In genomic region chr17:65613142-65613462, GRCm38 (mm10) we compare ENCODE assay signal across 8 mouse cellular contexts. TPM values are rescaled to one million over a fixed set of nuclear protein-coding genes. Genes with fewer than 3 reads are reported as not detected.
DNase-seq lines count a peak whose midpoint lies in the region; ATAC-seq and TF ChIP-seq lines count a peak whose summit lies in the region.

No protein-coding gene starts in this region.

- ATAC-seq in forebrain, embryonic 12.5 days (ENCODE audit: low FRiP score): peak; percentile 75
- ATAC-seq in liver, embryonic 15.5 days (ENCODE audit: insufficient read depth): peak; percentile 65

- TF ChIP-seq POLR2A in heart, adult 2 months (IDR thresholded peaks at IDR 0.05; ENCODE audit: insufficient read depth, low read depth, low read length): no peak

- peaks cover 48% of the 10 kb centered on the region for H3K79me3 ChIP-seq in C2C12 (ENCODE audit: low read depth)

- peak overlapping the region; percentile 71 for H3ac ChIP-seq in C2C12 (ENCODE audit: control insufficient read depth, insufficient read length, low read depth)

- TF ChIP-seq EP300 in heart, adult 2 months (IDR thresholded peaks at IDR 0.05; ENCODE audit: insufficient read depth, low read depth, low read length): no peak

- DNase-seq in heart, adult 2 months: no peak
- no peak for DNase-seq in heart, adult 18-20 months
- no peak for DNase-seq in gastrocnemius, postnatal 25 days
- no peak for DNase-seq in layer of hippocampus, adult 11-12 months (ENCODE audit: low spot score)
- no peak for DNase-seq in adrenal gland, postnatal 14 days

- no peak for TF ChIP-seq CTCF in heart, adult 2 months (IDR thresholded peaks at IDR 0.05)
- TF ChIP-seq CTCF in C2C12 (IDR thresholded peaks at IDR 0.05; ENCODE audit: control insufficient read depth, insufficient read depth, insufficient read length): no peak

- 1% methylated on average over 35 of the region's 42 CpGs for WGBS in heart, adult 2 months
- 0% methylated on average over 22 of the region's 42 CpGs for WGBS in forebrain, embryonic 12.5 days
- under 1% methylated on average over 42 of the region's 42 CpGs for WGBS in liver, embryonic 15.5 days (ENCODE audit: insufficient replicate concordance)

- intact Hi-C loops in heart, adult 2 months (cut with DNase I): loop anchor here (2.0 kb wide), 1 partner anchor 172 kb away; no protein-coding TSS in a partner anchor

- H3K9me3 ChIP-seq in forebrain, embryonic 12.5 days: no peaks in the 10 kb centered on the region
- no peaks in the 10 kb centered on the region for H3K9me3 ChIP-seq in liver, embryonic 15.5 days (replicated peaks)

- H3K9ac ChIP-seq in heart, adult 2 months (ENCODE audit: low read depth, low read length): peak overlapping the region; percentile 96
- peak overlapping the region; percentile 96 for H3K9ac ChIP-seq in forebrain, embryonic 12.5 days
- H3K9ac ChIP-seq in liver, embryonic 15.5 days: peak overlapping the region; percentile 98

- peak overlapping the region; percentile 76 for H3K4me3 ChIP-seq in heart, adult 2 months
- peak overlapping the region; percentile 95 for H3K4me3 ChIP-seq in C2C12 (ENCODE audit: insufficient read depth, poor library complexity, severe bottlenecking)
- H3K4me3 ChIP-seq in forebrain, embryonic 12.5 days (replicated peaks): peak overlapping the region; percentile 88
- H3K4me3 ChIP-seq in liver, embryonic 15.5 days (replicated peaks): peak overlapping the region; percentile 97

- H3K4me2 ChIP-seq in forebrain, embryonic 12.5 days: peak overlapping the region; percentile 75
- peak overlapping the region; percentile 82 for H3K4me2 ChIP-seq in liver, embryonic 15.5 days

- peak overlapping the region; percentile 100 for H3K27ac ChIP-seq in heart, adult 2 months
- peak overlapping the region; percentile 100 for H3K27ac ChIP-seq in forebrain, embryonic 12.5 days
- peak overlapping the region; percentile 98 for H3K27ac ChIP-seq in liver, embryonic 15.5 days (replicated peaks)

- H3K27me3 ChIP-seq in heart, adult 2 months (ENCODE audit: control insufficient read depth, insufficient read depth, low read length): no peaks in the 10 kb centered on the region
- H3K27me3 ChIP-seq in C2C12 (ENCODE audit: control insufficient read depth, insufficient read depth, insufficient read length): no peaks in the 10 kb centered on the region
- no peaks in the 10 kb centered on the region for H3K27me3 ChIP-seq in forebrain, embryonic 12.5 days
- 0 out of 2 replicates have a peak, but pooled peaks cover 3% of the 10 kb centered on the region for H3K27me3 ChIP-seq in liver, embryonic 15.5 days

- peaks cover 9% of the 10 kb centered on the region for H3K79me2 ChIP-seq in heart, adult 2 months (replicated peaks; ENCODE audit: control insufficient read depth, insufficient read depth, low read length)
- peaks cover 53% of the 10 kb centered on the region for H3K79me2 ChIP-seq in C2C12 (ENCODE audit: control insufficient read depth, insufficient read depth)

- peaks cover 12% of the 10 kb centered on the region for H3K4me1 ChIP-seq in heart, adult 2 months (ENCODE audit: control insufficient read depth, insufficient read depth, low read length)
- peaks cover 37% of the 10 kb centered on the region for H3K4me1 ChIP-seq in forebrain, embryonic 12.5 days
- H3K4me1 ChIP-seq in liver, embryonic 15.5 days (replicated peaks): peaks cover 43% of the 10 kb centered on the region

- peaks cover 25% of the 10 kb centered on the region for H3K36me3 ChIP-seq in heart, adult 2 months (ENCODE audit: control insufficient read depth, insufficient read depth, low read length)
- H3K36me3 ChIP-seq in C2C12 (ENCODE audit: control insufficient read depth, insufficient read depth): peaks cover 16% of the 10 kb centered on the region
- no peaks in the 10 kb centered on the region for H3K36me3 ChIP-seq in forebrain, embryonic 12.5 days (replicated peaks)
- H3K36me3 ChIP-seq in liver, embryonic 15.5 days (replicated peaks): peaks cover 11% of the 10 kb centered on the region; the same call in 1 of the 2 replicates

TF ChIP-seq in C2C12, 6 proteins besides CTCF, POLR2A, EP300 and RAD21:
- TF ChIP-seq MAX (IDR thresholded peaks at IDR 0.05): no peak
- no peak for TF ChIP-seq MYOD1 (IDR thresholded peaks at IDR 0.05; ENCODE audit: control insufficient read depth, insufficient read length, low read depth)
- no peak for TF ChIP-seq USF1 (IDR thresholded peaks at IDR 0.05; ENCODE audit: low read depth)
- TF ChIP-seq MYOG (IDR thresholded peaks at IDR 0.05; ENCODE audit: control insufficient read depth, extremely low read depth, insufficient read length): no peak
- TF ChIP-seq FOSL1 (IDR thresholded peaks at IDR 0.05; ENCODE audit: insufficient read depth, low read length, poor library complexity, severe bottlenecking): no peak
- no peak for TF ChIP-seq CEBPB (IDR thresholded peaks at IDR 0.05; ENCODE audit: low read depth)

RNA-seq across cellular contexts. Expression of gene Vapa, which starts 0.3 kb away (rescaled TPM):
- 10 to 100 TPM; 86.1 to 91.4 TPM for total RNA-seq in heart, adult 2 months (2021)
- 14.3 and 21.0 TPM in 2 replicates for polyA plus RNA-seq in heart, adult 2 months (2012; rRNA removed)
- total RNA-seq in heart, adult 18-20 months (2021): 10 to 100 TPM; 91.8 to 92.7 TPM
- 58.3 TPM for polyA plus RNA-seq in C2C12 (2012; fragmentation: generic; extraction: Trizol)
- 236 and 246 TPM in 2 replicates for polyA plus RNA-seq in forebrain, embryonic 12.5 days (2016; fragmentation: Nextera tagmentation; extraction: Ambion mirVana)
- 57.9 and 63.9 TPM in 2 replicates for polyA plus RNA-seq in liver, embryonic 15.5 days (2015; fragmentation: Nextera tagmentation; extraction: Ambion mirVana)
- total RNA-seq in gastrocnemius, postnatal 25 days (2021): 100 to 1,000 TPM; 121 to 125 TPM
- total RNA-seq in adrenal gland, postnatal 14 days (2021): 132 and 134 TPM in 2 replicates

RNA-seq across cellular contexts. Expression of gene Txndc2, which starts 28.9 kb away (rescaled TPM):
- total RNA-seq in heart, adult 2 months (2021): not detected
- polyA plus RNA-seq in heart, adult 2 months (2012; rRNA removed): 0.09 and 0.12 TPM in 2 replicates
- not detected for total RNA-seq in heart, adult 18-20 months (2021)
- polyA plus RNA-seq in C2C12 (2012; fragmentation: generic; extraction: Trizol): 0.12 TPM
- 0.17 and 0.28 TPM in 2 replicates for polyA plus RNA-seq in forebrain, embryonic 12.5 days (2016; fragmentation: Nextera tagmentation; extraction: Ambion mirVana)
- not detected in 2 replicates for polyA plus RNA-seq in liver, embryonic 15.5 days (2015; fragmentation: Nextera tagmentation; extraction: Ambion mirVana)
- total RNA-seq in gastrocnemius, postnatal 25 days (2021): not detected
- 11.9 and 12.5 TPM in 2 replicates for total RNA-seq in adrenal gland, postnatal 14 days (2021)

Comparison
In these comparisons a context has a peak if more than half of its experiments do, and no peak if none do; other contexts are left out.
1. RNA of gene Txndc2, which starts 28.9 kb away (total RNA-seq): 11.9 to 12.5 TPM in adrenal gland, postnatal 14 days; not detected in heart, adult 18-20 months, not detected in heart, adult 2 months and not detected in gastrocnemius, postnatal 25 days; every median in the first group is over 10 times any median in the second.
2. Peak in every context shown above with its lines, with median percentiles within 50 percentile points of each other: H3K27ac ChIP-seq, H3K4me3 ChIP-seq and H3K9ac ChIP-seq.